Mouse (Mus musculus) ES-E14 (cell line): ENCODE data around the gene Me1. TPM values are rescaled to one million over a fixed set of nuclear protein-coding genes. Genes with fewer than 3 reads are reported as not detected.

Source experiments
- DNase-seq: peaks from one replicate; pipeline ENCODE4 v3.0.0-alpha.2; 2013; ENCODE audit warnings: low read depth, low spot score
- H3K27ac ChIP-seq: 2 replicates; pipeline ENCODE4 v1.5.1; 2012; ENCODE audit warnings: low read depth, mild to moderate bottlenecking, low read length, moderate library complexity, mixed read lengths; ENCODE audit not compliant: poor library complexity, insufficient read depth, severe bottlenecking
- H3K36me3 ChIP-seq: 2 replicates; pipeline ENCODE4 v1.6.1; 2012; ENCODE audit warnings: mild to moderate bottlenecking, low read length, moderate library complexity, mixed read lengths; ENCODE audit not compliant: control insufficient read depth, poor library complexity, insufficient read depth, severe bottlenecking
- H3K4me1 ChIP-seq, 2 experiments: fragments of 150-350 bp in 1 of 2; sonication (generic) in 1 of 2; 2 replicates each; pipeline ENCODE4 v1.6.1; 2012; ENCODE audit warnings: low read length in 2 of 2, mild to moderate bottlenecking in 1 of 2, mixed read lengths in 1 of 2; ENCODE audit not compliant: control insufficient read depth in 2 of 2, insufficient read depth in 2 of 2, poor library complexity in 1 of 2
- H3K4me3 ChIP-seq, 2 experiments: fragments of 150-350 bp in 1 of 2; sonication (generic) in 1 of 2; 2 replicates each; pipeline ENCODE4 v1.5.1; 2012; ENCODE audit warnings: low read length in 2 of 2, low read depth in 1 of 2, mild to moderate bottlenecking in 1 of 2, mixed read lengths in 1 of 2; ENCODE audit not compliant: insufficient read depth in 1 of 2, poor library complexity in 1 of 2, severe bottlenecking in 1 of 2
- H3K9ac ChIP-seq: 2 replicates; pipeline ENCODE4 v1.6.1; 2012; ENCODE audit warnings: low read depth, mild to moderate bottlenecking, low read length, mixed read lengths; ENCODE audit not compliant: poor library complexity, insufficient read depth, severe bottlenecking
- H3K9me3 ChIP-seq: fragments of 150-350 bp; sonication (generic); 2 replicates; pipeline ENCODE4 v1.6.1; 2012; ENCODE audit warnings: low read depth, mild to moderate bottlenecking, low read length; ENCODE audit not compliant: control insufficient read depth, insufficient read depth
- CHD2 ChIP-seq: IDR thresholded peaks from 2 replicates; pipeline ENCODE4 v1.6.1; 2014; ENCODE audit warnings: mild to moderate bottlenecking, low read depth, low read length, inconsistent platforms
- HCFC1 ChIP-seq: IDR thresholded peaks from 2 replicates; pipeline ENCODE4 v1.6.1; 2012; ENCODE audit warnings: low read length, inconsistent platforms, borderline replicate concordance; ENCODE audit not compliant: insufficient read depth
- MAFK ChIP-seq: IDR thresholded peaks from 2 replicates; pipeline ENCODE4 v1.6.1; 2014; ENCODE audit warnings: mild to moderate bottlenecking, low read depth, low read length, inconsistent platforms; ENCODE audit not compliant: insufficient read depth
- ZC3H11A ChIP-seq: IDR thresholded peaks from 2 replicates; pipeline ENCODE4 v1.6.1; 2012; ENCODE audit warnings: low read depth, mild to moderate bottlenecking, inconsistent platforms, low read length, borderline replicate concordance
- ZNF384 ChIP-seq: IDR thresholded peaks from 2 replicates; pipeline ENCODE4 v1.6.1; 2012; ENCODE audit warnings: low read depth, low read length, inconsistent platforms
- in situ Hi-C, 2 experiments: fragments of 600-800 bp; cut with MboI; formaldehyde crosslinking; loops; one replicate each; pipeline ENCODE4 v1.15.1; 2025; ENCODE audit warnings: low sequenced_read_pairs in 2 of 2, inconsistent platforms in 1 of 2; ENCODE audit not compliant: unreplicated experiment in 2 of 2
- total RNA-seq: library from RNA; depleted of rRNA; stranded (reverse); fragments of 300-350 nt; gene quantifications from 2 replicates; pipeline ENCODE4 v1.2.3, GENCODE M21; 2012

Gene Me1
- total RNA-seq, 1 experiment, result 13.4 TPM

DNA sequence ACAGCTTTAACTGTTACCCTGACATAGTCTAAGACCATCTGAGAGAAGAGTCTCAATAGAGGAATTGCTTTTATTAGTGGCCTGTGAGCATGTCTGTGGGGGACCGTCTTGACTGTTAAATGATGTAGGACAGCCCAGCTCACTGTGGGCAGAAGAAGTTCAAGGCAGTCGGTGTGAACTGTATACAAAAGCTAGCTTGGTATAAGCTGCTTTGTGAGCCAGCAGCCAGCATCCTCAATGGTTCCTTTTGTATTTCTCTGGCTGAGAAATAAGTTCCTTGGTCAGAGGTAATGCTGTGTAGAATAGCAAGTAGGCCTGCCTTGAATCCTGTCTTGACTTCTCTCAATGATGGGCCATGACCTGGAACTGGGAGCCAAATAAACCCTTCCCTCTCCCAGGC is 73.7 kb downstream of the Me1 start:
- H3K27ac ChIP-seq, result no peak overlapping the region
- no peak overlapping the region for H3K9ac ChIP-seq
- H3K9me3 ChIP-seq, result no peaks in the 10 kb centered on the region
- no peaks in the 10 kb centered on the region for H3K36me3 ChIP-seq
- H3K4me3 ChIP-seq, result no peak overlapping the region
- in situ Hi-C loops, result no loop called here
- no peak for DNase-seq
- no peaks in the 10 kb centered on the region for H3K4me1 ChIP-seq
- TF ChIP-seq ZNF384 (no peak), HCFC1 (no peak), MAFK (no peak), ZC3H11A (no peak), CHD2 (no peak)

DNA sequence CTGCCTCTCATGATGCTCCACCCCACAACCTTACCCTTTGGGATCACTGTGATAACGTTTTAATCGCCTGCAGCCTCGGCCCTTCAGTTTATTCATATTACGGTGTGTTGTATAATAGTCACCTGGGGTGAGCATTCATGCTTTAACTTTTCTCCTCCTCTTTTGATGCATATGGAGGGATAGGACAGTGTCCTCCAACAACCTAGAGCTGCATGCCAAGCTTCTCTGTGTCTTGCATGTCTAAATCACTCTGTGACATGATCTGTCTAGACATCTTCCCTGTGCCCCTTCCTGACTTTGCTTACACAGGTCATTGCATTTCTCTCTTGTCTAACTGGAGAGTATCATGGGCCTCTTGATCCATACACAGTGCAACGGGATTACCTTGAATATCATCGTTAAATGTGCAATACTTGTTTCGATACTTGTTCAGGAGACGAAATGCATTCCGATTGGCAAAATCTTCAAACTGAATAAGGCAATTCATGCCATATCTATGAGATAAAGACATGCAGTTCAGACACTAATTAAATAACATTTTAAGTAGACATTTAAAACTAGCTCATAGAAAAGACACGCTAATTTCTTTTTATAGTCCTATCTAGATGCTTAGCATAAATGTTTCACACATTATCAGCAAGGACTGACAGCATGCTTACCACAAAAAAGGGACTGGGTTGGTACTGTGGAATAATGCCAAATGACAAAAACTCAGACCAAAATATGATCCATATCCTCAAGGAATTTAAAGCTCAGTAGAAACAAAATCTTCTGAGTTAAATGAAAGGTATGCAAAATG is 76.2 kb downstream of the Me1 start:
- H3K4me3 ChIP-seq, result no peak overlapping the region

DNA sequence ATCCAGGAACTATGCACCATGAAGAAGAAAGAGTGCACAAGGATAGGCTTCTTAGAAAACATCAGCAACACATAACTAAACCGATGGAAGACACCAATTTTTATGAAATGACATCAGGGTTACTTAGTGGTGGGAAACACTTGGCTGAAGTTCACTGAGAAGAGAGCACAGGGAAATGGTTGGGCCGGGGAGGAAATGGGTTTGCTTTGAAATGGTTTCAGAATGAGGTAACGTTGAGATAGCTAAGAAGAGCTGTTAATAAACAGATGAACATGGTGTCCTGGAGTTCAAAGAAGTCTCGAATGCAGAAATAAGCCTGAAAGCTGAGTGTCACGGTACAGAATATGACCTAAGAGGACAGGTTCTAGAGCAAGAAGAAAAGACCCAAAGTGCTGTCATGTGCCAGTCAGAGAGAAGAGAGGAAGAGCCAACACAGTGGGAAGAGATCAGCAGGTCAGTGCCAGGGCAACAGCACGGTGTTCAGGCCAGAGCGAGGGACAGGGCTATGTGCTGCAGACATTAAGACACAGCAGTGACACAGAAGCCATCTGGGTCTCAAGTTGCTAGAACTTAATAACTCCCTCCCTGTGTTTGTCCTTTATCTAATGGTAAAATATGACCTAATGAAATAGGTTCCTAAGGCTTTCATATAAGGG is 77.8 kb downstream of the Me1 start:
- Histone ChIP-seq H3K4me1 (no peaks in the 10 kb centered on the region), H3K4me3 (no peak overlapping the region), H3K9me3 (no peaks in the 10 kb centered on the region), H3K27ac (no peak overlapping the region), H3K36me3 (no peaks in the 10 kb centered on the region), H3K9ac (no peak overlapping the region)
- in situ Hi-C loops, result no loop called here
- DNase-seq, result no peak
- TF ChIP-seq MAFK (no peak), HCFC1 (no peak), ZNF384 (no peak), CHD2 (no peak), ZC3H11A (no peak)

More for the DNA sequence above, 76.2 kb downstream of the Me1 start:
- no peak for TF ChIP-seq CHD2
- TF ChIP-seq HCFC1, result no peak
- no peak for TF ChIP-seq ZNF384
- TF ChIP-seq ZC3H11A, result no peak
- TF ChIP-seq MAFK, result no peak
- no peak overlapping the region for H3K9ac ChIP-seq
- in situ Hi-C loops, result no loop called here
- no peaks in the 10 kb centered on the region for H3K9me3 ChIP-seq
- H3K36me3 ChIP-seq, result no peaks in the 10 kb centered on the region
- DNase-seq, result no peak
- H3K27ac ChIP-seq, result no peak overlapping the region
- H3K4me1 ChIP-seq, result no peaks in the 10 kb centered on the region

DNA sequence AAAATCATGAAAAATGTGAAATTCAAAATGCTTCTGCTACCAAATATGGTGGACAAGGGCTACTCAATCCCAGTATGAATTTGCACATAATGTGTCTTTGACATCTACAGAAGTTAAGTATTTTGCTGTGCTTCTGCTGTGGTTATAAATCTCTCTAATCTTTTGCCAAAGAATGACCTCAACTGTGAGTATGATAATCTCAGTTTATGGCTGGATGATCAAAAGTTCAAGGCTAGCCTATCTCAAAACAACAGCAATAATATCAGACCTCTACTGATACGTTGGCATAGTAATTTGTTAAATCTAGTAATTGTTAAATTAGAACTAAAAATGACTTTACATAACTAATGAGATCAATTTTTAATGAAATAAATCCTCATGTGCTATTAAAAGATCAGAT is 80.0 kb downstream of the Me1 start:
- H3K4me1 ChIP-seq, result no peaks in the 10 kb centered on the region
- no peak overlapping the region for H3K27ac ChIP-seq
- no peak for TF ChIP-seq ZNF384
- no peak for TF ChIP-seq MAFK
- TF ChIP-seq CHD2, result no peak
- no peak for TF ChIP-seq ZC3H11A
- no peak for TF ChIP-seq HCFC1
- no peak overlapping the region for H3K4me3 ChIP-seq
- no peaks in the 10 kb centered on the region for H3K36me3 ChIP-seq
- H3K9me3 ChIP-seq, result no peaks in the 10 kb centered on the region
- no peak for DNase-seq
- no peak overlapping the region for H3K9ac ChIP-seq
- in situ Hi-C loops, result no loop called here
